Mouse (Mus musculus) kidney, postnatal 36 days (tissue): ENCODE measurements around the gene Mei1.
"Not testable (repeated sequence)": the region's sequence is repeated elsewhere in the genome, so short reads cannot be mapped to it uniquely, and the experiment has no call there.

Source experiments
- DNase-seq, 2 experiments: peaks; one replicate each; pipeline ENCODE4 v3.0.0; 2021 to 2022; ENCODE audit warnings: mixed read lengths in 2 of 2

Mei1 gene

DNA sequence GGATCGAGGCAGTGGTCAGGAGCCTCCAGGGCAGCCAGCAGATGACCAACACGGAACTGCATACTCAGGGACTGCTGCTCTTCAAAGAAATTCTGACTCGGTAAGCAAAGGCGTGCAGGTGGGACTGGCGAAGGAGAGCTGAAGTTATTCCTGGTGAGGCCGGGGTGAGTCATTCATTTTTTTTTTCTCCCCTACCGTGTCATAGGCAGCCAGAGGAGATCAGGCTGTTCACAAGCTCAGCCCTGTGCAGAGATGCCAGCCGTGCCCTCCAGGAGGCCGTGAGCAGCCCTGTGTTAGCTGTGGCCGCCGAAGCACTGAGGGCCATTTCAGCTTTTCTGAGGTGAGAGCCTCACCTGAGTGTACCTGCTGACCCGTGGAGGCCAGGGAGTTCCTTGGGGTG is 16.3 kb downstream of the Mei1 start:
- no peak for DNase-seq

DNA sequence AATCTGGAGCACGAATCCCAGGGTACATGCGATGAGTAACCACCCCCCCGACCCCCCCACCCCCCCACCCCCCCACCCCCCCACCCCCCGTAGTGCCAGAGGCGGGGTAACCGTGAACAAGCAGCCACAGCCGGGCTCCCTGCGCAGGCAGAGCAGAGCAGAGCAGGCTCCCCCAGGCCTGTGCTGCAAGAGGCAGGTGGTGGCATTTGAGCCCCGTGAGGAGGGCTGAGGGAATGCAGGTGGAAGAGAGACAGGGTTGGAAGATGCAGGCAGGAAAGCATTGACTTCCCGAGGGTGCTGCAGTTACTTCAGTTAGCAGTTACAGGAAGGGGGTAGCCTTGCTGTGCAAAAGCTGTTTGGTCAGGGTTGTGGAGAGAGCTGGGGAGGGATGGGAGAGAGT is 17.5 kb downstream of the Mei1 start:
- DNase-seq: no peak

DNA sequence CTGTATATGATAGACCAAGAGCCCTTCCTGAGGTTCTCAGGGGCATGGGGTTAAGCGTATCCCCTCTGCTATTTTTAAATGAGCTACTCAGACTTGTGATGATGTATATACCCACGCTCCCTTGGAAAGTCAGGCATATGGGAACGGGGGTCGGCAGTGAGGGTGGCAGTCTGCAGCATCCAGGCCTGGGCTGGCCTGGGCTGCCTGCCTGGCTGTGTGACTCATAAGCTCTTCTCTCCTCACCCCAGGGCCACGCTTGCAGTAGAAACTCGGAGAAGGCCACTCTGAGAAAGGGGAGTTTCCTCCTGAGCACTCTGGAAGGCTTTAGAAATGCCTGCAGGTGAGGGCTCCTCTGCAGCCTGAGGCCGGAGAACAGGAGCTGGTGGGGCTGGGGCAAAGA is 21.3 kb downstream of the Mei1 start:
- DNase-seq: no peak

DNA sequence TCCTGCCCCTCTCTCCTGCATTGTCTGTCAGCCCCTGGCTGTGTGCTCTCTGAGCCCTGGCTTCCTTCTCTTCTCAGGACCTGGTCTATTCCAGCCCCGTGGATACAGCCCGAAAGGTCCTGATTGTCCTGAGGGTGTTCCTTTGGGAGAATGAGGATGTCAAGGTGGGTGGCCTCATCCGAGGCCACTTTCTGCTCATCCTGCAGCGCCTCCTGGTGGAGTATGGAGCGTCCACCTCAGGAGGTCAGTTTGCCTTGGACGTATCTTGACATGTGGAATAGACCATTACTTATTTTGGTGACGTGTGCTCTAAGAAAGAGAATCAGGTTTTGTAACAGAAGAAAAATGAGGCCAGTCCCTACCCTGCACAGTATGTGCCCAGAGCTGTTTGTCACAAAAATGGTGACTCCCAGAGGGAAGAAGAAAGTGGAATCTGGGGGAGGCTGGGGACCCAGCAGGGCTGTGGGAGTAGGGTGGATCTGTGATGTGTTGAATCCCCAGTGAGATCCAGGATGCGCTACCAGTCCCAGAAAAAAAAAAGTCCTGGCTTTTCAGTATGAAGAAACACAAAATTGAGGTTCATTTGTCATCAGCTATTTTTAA is 37.3 kb downstream of the Mei1 start:
- DNase-seq: peak; percentile 39 to 83

DNA sequence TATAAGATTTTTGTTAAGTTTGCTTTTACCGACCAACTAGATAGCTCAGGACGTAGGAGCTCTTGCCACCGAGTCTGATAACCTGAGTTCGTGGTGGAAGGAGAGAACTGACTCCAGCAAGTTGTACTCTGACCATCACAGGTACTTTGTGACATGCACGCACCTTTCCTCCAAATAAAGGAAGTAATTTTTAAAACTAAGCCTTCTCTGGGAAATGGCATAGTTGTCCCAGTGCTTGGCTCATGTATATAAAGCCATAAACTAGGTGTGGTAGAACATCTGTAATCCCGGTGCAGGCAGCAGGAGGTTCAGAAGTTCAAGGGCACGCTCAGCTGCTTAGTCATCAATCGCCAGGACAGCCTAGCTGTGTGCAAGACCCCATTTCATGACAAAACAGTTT is 50.7 kb downstream of the Mei1 start:
- DNase-seq: no peak

DNA sequence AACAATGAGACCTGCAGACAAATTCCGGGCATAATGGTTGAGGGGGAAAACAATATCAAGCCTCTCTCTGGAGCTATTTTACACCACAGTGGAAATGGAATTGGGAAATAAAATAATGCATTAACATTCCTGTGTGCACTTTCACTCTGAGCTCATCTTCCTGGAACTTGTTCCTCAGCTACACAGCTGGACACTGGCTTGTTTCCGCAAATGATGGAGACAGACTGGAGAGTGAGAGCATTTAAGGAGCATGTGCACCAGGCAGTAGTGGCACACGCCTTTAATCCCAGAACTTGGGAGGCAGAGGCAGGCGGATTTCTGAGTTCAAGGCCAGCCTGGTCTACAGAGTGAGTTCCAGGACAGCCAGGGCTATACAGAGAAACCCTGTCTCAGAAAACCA is 56.9 kb downstream of the Mei1 start:
- not testable (repeated sequence) for DNase-seq

DNA sequence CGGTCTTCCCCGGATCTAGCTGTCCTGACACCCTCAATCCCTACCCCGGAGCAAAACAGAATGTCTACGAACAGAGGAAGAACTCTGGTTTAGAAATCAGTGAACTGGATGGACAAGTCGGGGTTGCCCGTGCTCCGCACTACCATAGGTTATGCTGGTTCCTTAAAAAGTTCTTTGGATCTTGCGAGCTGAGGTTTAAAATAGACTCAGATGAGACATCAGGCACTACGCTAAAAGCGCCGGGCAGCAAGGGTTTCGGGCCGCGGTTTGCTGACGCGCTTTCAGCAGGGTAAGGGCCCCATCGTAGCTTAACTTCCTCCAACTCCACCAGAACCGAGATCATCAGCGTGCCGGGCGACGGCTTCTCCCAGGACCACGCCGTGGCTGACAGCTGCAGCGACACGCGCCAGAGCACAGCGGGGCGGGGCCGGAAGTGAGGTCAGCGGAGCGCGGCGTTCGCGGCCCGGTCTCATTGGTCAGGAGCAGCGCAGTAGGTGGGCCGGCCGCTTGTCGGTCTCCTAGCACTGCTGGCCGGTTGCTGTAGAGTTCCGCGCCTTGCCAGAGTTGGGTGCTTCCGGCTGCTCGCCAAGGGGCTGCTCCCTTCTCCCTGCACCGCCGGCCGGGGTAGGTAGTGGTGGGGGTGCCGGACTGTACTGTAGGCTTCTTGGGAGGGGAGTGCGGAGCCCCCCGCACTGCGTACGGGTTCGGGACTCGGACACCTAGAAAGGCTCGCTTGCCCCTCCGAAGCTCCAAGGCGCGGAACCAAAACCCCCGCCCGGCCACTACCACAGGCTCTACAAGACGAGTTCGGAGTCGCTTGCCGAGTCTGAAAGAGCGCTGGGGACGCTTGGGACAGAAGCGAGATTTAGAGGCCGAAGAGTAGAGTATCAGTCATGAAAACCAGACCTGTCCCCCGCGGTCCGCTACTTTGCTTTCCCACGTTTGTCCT is 57.9 kb downstream of the Mei1 start, which contains the start of gene Ccdc134:
Ccdc134 (plus strand) TSS at position 497 of the 949 bp plus-strand sequence.
- DNase-seq: peak; percentile 97 to 98

DNA sequence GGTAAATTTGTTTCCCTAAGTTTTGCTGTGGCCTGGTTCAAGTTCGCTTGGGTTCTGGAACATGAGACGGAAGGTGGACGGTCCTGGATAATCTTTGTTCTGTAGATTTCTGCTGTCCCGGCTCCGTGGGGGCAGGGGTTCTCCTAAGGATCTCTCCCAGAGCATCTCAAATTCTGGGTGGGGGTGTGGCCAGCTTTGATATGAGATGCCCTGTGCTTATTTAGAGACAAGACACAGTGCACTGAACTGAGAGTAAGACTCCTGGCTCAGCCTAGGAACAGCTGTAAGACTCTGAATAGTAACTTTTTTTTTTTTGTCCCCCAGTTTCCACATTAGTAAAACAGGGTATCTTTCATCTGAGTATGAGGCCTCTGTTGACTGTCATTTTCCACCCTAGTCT is 58.6 kb downstream of the Mei1 start:
- DNase-seq: no peak

DNA sequence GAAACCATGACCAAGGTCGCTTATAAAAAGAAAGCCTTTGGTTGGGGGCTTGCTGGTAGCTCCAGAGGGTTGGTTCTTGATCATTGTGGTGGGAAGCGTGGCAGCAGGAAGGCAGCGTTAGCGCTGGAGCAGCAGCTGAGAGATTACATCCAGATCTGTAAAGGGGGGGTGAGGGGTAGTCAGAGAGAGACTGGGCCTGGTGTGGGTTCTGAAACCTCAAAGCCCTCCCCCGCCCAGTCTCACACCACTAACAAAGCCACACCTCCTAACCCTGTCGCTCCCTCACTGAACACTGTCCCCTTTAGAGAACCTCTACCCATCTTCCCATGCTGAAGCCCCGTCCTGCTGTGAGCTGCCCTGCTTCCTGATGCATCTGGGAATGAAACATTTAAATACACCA is 60.8 kb downstream of the Mei1 start:
- no peak for DNase-seq

DNA sequence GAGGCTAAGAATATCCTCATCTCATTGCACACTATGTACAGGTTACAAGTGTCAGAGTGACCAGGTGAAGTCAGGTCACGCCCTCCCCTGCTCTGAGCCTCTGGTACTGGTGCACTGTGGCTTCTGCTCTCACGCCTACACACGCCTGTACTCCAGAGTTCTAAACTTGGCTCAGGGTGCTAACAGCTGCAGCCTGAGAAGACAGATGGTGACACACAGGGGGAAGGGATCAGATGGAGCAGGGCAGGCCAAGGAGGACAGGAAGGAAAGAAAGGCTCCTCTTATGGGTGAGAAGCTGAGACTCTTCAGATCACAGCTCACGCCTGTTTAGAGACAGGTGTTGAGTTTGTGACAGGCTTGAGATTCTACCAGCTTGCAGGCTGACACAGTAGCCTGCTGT is 65.6 kb downstream of the Mei1 start:
- no peak for DNase-seq

DNA sequence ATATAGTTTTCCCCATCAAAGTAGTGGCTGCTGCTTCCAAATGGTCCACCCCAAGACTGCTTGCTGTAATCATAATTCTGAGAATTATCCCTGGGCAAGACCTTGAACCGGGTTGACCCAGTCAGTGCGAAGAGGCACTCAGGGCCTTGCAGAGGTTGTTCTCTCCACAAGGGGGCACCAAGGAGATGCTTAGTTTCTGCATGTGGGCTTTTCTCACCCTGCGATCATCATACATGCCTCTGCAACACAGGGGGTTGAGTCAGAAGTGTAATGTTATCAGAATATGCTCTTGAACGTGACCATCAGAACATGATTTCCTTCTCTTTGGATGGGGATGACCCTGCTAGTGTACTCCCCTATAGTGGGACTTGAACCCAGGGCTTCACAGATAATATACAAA is 68.8 kb downstream of the Mei1 start:
- DNase-seq: peak; percentile 67 to 77

DNA sequence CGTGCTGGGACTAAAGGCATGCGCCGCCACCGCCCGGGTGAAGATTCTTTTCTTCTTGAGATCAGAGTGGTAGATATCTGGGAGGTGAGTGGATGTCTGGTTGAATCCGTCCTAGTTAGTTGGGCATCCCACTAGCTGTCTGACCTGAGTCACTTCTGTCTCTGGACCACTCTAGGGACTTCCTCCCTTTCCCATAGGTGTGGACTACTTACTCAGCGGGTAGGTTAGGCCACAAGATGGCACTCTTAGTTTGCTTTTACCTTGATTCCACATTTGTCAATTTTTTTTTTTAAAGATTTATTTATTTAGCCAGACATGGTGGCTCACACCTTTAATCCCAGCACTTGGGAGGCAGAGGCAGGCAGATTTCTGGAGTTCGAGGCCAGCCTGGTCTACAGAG is 69.4 kb downstream of the Mei1 start:
- DNase-seq: peak; percentile 45 to 48

DNA sequence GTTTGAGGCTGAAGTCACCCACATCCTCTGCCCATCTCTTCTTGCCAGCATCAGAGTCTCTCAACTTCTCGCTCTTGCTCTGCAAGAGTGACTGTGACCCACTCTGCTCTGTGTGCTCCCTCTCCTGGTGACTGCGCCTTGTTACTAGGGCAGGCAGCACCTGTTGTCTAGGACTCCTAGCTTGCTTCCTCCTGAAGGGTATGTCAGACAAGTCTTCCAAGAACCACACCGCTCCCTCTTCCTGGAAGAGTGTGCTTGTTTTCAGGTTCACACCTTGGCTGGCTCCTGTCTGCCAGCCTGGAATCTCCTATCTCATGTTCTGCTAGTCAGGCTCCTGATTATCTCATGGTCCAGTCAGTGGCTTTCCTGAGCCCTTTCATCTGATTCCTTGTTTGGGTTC is 70.6 kb downstream of the Mei1 start:
- no peak for DNase-seq

DNA sequence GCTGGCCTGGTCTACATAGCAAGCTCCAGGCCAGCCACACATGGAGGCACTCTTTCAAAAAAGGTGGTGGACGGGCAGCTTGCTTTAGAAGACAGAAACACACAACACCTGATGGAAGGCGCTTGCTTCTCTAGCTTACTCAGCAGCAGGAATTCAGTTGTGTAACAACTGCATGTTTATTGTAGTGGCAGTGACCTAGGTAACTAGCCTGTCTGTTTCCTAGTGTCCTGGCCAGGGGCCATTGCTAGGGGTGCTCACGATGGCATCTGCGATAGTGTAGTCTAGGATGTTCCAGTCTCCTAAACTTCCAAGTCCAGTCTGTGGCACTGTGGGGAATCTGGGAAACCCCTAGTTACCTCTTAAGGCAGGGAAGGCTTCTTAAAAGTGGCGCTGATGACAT is 74.4 kb downstream of the Mei1 start:
- no peak for DNase-seq

DNA sequence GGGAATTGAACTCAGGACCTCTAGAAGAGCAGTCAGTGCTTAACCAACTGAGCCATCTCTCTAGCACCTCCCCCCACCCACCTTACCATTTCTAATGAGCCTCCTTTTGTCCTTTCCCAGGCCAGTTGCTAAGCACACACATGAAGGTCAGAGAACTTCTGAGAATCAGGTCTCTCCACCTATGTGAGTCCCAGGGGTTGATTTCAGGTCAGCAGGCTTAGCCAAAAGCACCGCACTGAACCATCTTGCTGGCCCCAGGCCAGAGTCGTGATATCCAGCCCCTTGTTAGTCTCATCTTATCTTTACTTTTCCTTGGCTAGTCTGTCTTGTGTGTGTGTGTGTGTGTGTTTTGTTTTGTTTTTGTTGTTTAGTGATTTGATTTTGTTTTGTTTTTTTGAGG is 75.6 kb downstream of the Mei1 start:
- peak in 1 of 2 experiments; percentile 10 for DNase-seq

DNA sequence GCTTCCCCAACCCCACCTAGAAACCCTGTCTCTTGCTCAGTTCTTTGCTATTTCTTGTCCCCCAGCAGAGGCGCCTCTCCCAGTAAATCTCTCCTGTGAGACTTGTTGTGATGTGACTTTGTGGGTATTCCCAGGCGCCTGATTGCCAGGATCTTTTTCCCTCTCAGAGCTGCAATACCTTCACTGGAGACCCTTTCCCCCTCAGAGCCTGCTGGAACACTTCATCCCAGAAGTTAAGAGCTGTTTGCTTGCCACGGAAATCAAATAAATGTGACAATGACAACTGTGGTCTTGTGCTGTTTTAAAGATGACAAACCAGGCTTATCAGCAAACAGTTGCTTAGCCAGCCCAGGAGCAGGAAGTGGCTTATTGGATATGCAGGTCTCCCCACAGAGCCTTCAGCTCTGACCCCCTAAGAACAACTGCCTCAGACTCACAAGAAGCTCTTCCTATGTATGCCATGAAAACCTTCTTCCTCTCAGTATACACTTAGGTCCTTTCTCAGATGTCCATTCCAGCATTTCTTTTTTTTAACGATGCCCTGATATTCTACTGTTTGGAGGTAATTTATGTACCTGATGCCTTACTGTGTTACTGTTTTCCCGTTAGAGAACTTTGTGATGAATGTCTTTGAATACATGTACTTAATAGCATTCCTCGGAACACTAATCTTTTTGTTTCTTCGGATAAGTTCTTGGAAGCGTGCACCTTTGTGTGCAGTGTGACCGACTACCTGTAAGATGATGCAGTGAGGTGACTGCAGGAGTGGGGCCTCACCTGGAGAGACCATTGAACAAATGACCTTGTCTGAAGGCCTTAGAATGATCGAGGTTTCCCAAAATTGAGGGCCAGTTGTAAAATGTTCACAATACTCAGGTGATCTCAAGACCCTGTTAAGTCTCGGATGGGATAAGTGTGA is 76.3 kb downstream of the Mei1 start:
- DNase-seq: no peak

DNA sequence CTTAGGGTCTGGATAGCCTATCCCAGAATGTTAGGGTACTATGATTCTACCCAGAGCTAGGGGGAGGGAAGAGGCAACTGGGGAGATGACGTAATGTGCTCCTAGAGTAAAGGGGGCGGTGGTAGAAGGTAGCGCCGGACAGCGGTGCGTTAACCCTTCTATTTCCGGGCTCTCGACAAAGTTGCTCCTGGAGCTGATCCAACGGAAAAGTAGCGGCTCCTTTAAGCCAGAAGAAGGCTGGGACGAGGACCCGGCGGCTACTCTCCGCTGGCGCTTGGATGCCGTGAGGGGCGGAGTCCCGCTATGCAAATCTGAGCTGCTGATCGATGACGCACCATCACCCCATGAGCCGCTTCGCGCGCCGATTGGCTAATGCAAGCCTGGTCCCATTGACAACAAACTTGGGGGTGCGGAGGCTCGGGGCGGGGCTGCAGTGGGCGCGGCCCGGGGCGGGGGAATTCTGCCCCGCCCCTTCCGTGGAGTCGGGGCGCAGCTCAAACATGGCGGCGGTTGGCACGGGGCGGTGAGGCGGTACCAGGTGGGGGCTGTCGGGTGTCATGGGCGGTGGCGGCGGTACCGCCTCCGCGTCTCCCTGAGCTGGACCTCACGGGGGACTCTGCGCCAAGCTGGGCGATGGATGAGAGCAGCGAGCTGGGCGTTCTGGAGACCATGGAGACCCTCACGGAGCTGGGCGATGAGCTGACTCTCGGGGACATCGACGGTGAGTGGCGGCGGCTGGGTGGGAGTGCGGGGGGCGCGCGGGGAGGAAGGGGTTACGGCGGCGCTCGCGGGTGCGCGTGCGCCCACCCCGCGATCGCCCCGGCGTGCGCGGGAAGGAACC is 77.2 kb downstream of the Mei1 start, which contains the start of gene Srebf2:
Srebf2 (plus strand) TSS at position 412 of the 841 bp plus-strand sequence.
- DNase-seq: peak; percentile 99 to 100

DNA sequence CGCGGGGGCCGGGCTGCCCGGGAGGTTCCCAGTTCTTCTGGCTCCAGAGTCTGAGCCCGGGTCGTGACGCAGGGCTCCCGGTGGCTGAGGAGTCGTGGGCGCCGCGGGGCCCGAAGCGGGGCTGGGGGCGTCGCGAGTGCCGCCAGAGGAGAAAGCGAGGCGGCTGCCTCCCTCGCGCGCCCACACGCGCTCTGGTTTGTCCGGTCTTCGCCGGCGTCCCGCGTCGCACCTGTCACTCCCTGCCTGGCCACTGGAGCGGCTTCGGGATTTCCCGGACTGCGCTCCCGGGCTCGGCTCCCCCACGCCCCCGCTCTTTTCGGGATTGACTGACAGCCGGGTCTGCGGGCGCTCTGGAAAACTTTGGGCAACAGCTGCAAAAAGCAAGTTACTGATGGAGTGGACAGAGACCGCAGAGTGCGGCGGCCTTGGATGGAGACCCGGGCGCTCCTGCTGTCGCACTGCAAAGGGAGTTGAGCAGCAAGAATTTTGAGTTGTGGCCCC is 77.9 kb downstream of the Mei1 start:
- peak; percentile 33 to 73 for DNase-seq

DNA sequence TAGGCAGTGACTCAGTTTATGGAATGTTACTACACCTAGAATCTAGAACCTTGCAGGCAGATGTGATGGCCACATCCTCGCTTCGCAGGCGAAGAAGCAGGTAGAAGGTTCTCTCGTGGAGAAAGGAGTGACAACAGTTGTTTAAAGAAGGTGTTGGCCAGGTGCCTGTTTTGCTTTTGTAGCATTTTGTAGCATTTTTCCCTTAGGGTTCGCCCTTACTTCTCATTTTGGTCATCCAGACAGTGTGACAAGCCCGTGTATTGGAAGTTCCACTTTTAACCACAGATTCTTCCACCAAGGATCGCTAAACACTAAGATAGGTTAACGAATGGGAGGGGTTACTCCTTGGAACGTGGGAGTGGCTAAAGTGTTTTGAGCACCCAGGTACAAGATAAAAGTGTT is 78.7 kb downstream of the Mei1 start:
- peak; percentile 20 to 37 for DNase-seq

DNA sequence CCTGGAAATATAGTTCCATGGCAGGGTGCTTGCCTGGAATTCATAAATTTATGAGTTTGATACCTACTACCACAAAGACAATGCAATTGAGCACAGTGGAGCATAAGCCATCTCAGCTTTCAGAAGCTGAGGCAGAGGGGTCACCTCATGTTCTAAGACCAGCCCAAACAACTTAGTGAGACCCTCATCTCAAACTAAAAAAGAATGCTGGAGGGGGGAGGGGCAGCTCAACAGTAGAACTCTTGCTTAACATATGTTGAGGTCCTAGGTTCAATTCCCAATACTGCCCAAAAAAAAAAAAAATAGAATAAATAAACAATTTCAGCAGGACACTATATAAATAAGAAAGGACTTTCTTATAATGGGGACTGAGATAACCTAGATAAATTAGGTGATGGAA is 80.2 kb downstream of the Mei1 start:
- no peak for DNase-seq

DNA sequence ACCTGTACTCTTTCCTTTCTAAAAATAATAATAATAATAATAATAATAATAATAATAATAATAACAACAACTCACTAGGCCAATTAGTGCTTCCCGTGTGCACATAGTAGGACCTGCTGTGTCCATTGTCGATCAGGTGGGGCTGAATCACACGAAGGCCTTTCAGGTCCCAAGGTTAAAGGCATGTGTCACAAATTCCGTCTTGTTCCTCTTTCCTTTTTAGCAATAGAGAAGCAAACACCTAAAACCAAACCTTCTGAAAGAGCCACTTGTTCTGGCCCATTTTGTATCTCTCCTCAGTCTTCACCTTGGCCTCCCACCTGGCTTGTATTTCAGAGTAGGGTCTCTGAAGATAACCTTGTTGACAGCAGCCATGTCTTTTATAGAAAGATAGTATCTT is 81.4 kb downstream of the Mei1 start:
- DNase-seq: no peak

DNA sequence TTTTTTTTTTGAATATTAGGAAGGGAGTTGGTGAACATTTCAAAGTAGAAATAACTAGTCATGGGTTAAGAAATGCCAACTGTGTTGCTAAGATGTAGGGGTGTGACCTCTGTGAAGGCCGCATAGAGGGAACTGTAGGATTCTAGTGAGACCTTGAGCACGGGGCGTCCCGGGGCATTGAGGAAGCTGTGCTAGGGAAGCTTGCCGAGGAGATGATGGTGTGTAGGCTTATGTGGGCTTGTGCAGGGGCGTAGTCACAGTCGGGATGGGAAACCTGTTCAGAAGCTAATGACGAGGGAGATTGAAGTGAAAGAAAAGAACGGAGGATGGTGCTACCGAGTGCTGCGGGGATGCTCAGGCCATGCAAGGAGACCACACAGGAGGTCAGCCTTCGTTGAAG is 82.2 kb downstream of the Mei1 start:
- DNase-seq: no peak
